Mouse (Mus musculus) hindbrain, embryonic 13.5 days (tissue): ENCODE results near the gene Uhmk1. TPM values are rescaled to one million over a fixed set of nuclear protein-coding genes. Genes with fewer than 3 reads are reported as not detected.
A peak's percentile ranks its signal among the peaks of the same experiment; 100 is the strongest.
"Not testable (repeated sequence)": the region's sequence is repeated elsewhere in the genome, so short reads cannot be mapped to it uniquely, and the experiment has no call there.

ENCODE experiments used
- ATAC-seq: fragments of 200-750 bp; cut with Nextera tagmentation; 2 replicates; pipeline ENCODE4 v1.8.0; 2017; ENCODE audit warnings: moderate TSS enrichment; ENCODE audit not compliant: low FRiP score
- H3K27ac ChIP-seq: fragments of 300-500 bp; sonication (generic); 2 replicates; pipeline ENCODE4 v1.5.1; 2015; ENCODE audit warnings: inconsistent platforms, mild to moderate bottlenecking, moderate library complexity
- H3K27me3 ChIP-seq: fragments of 300-500 bp; sonication (generic); 2 replicates; pipeline ENCODE4 v1.6.1; 2015; ENCODE audit warnings: mild to moderate bottlenecking, inconsistent platforms
- H3K36me3 ChIP-seq: fragments of 300-500 bp; sonication (generic); 2 replicates; pipeline ENCODE4 v1.6.1; 2015; ENCODE audit warnings: mild to moderate bottlenecking, inconsistent platforms
- H3K4me1 ChIP-seq: fragments of 300-500 bp; sonication (generic); replicated peaks from 2 replicates; pipeline ENCODE4 v1.6.1; 2015; ENCODE audit warnings: inconsistent platforms
- H3K4me2 ChIP-seq: fragments of 300-500 bp; sonication (generic); 2 replicates; pipeline ENCODE4 v1.6.1; 2015; ENCODE audit warnings: inconsistent platforms, mild to moderate bottlenecking, moderate library complexity
- H3K4me3 ChIP-seq: fragments of 300-500 bp; sonication (generic); 2 replicates; pipeline ENCODE4 v1.5.1; 2015; ENCODE audit warnings: mild to moderate bottlenecking, inconsistent platforms
- H3K9ac ChIP-seq: fragments of 300-500 bp; sonication (generic); 2 replicates; pipeline ENCODE4 v1.6.1; 2015; ENCODE audit warnings: mild to moderate bottlenecking, inconsistent platforms
- H3K9me3 ChIP-seq: fragments of 300-500 bp; sonication (generic); 2 replicates; pipeline ENCODE4 v1.6.1; 2016; ENCODE audit warnings: inconsistent platforms
- WGBS: fragments of 180-500 bp; shearing (Covaris S2); methylation state at CpG from one replicate; pipeline ENCODE4 v1.1.7; 2015; 5-methylcytosine and 5-hydroxymethylcytosine counted together
- polyA plus RNA-seq: library from polyadenylated mRNA; unstranded; fragments of >200 nt; fragmentation: Nextera tagmentation; extraction: Ambion mirVana; gene quantifications from 2 replicates; pipeline ENCODE4 v1.2.1, GENCODE M21; 2015

Gene Uhmk1
- polyA plus RNA-seq = 8.4 and 8.7 TPM in 2 replicates

DNA sequence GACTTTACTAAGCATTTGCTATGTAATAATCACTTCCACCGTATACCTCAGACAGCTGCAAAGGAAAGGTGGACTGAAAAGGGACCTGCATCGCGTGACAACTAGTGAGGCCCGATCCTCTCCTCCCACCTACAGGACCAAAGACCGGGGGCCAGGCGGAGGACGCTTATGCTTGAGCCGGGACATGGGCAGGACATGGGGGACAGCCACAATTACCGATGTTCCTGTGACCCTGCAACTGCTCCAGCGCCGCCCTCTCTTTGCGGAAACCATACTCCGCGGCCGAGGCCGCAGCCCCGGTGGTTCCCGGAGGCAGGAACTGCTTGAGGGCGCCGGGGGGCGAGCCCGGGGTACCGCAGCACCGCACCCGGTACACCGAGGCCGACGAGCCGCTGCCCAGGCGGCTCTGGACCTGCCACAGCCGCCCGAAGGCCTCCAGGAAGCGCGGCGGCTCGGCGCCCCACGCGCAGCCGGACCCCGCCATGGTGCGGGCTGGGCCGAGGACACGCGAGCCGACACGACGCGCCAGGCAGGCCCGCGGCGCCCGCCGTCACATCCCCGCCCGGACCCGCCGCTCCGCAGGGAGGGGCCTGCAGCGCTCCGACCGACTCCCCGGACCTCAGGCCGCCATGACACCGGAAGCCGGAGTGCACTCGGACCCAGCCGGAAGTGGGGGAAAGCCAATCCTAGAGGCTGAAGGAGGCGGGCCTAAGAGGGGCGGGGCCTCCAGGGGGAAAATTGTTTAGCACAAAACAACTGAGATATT lies at the start of gene Uhmk1:
Gene Uhmk1 (minus strand): TSS at position 641 of the 766 bp plus-strand sequence.
- ATAC-seq = peak; percentile 100
- Histone ChIP-seq H3K27me3 (peaks cover 13% of the 10 kb centered on the region), H3K36me3 (peaks cover 19% of the 10 kb centered on the region), H3K9me3 (no peaks in the 10 kb centered on the region), H3K9ac (peak within 1 kb of the TSS; percentile 94), H3K4me2 (peak within 1 kb of the TSS; percentile 82), H3K27ac (peak within 1 kb of the TSS; percentile 83), H3K4me3 (peak within 1 kb of the TSS; percentile 95), H3K4me1 (peaks cover 10% of the 10 kb centered on the region)
- WGBS = under 1% methylated on average over 69 of the region's 70 CpGs

DNA sequence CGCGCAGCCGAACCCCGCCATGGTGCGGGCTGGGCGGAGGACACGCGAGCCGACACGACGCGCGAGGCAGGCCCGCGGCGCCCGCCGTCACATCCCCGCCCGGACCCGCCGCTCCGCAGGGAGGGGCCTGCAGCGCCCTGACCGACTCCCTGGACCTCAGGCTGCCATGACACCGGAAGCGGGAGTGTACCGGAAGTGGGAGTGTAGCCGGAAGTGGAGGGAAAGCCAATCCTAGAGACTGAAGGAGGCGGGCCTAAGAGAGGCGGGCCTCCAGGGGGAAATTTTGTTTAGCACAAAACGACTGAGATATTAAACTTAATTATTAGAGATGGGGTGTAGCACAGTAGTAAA lies 40.3 kb upstream of the Uhmk1 start:
- H3K4me3 ChIP-seq = peak overlapping the region; percentile 75
- peak; percentile 100 for ATAC-seq
- peaks cover 6% of the 10 kb centered on the region for H3K4me1 ChIP-seq
- H3K4me2 ChIP-seq = peak overlapping the region; percentile 88
- 6% methylated on average over 32 of the region's 32 CpGs for WGBS
- no peaks in the 10 kb centered on the region for H3K9me3 ChIP-seq
- H3K36me3 ChIP-seq = no peaks in the 10 kb centered on the region
- H3K27ac ChIP-seq = peak overlapping the region; percentile 73
- peak overlapping the region; percentile 91 for H3K9ac ChIP-seq
- 0 out of 2 replicates have a peak, but pooled peaks cover 4% of the 10 kb centered on the region for H3K27me3 ChIP-seq

- peak; percentile 94 for ATAC-seq
- Histone ChIP-seq H3K27me3 (peaks cover 9% of the 10 kb centered on the region; the same call in 1 of the 2 replicates), H3K9ac (peak overlapping the region; percentile 91), H3K36me3 (no peaks in the 10 kb centered on the region), H3K27ac (peak overlapping the region; percentile 73), H3K4me1 (peaks cover 6% of the 10 kb centered on the region), H3K9me3 (no peaks in the 10 kb centered on the region), H3K4me2 (peak overlapping the region; percentile 88), H3K4me3 (peak overlapping the region; percentile 75)
- WGBS = 24% methylated on average over 30 of the region's 30 CpGs
Measured at GRCm38 (mm10) chr1:170254893-170255559, 39.8 kb upstream of the Uhmk1 start.

GRCm38 (mm10) chr1:170245016-170245415 lies 29.8 kb upstream of the Uhmk1 start:
- Histone ChIP-seq H3K36me3 (no peaks in the 10 kb centered on the region), H3K27me3 (peaks cover 16% of the 10 kb centered on the region), H3K9ac (no peak overlapping the region), H3K4me3 (no peak overlapping the region), H3K9me3 (no peaks in the 10 kb centered on the region), H3K4me1 (no peaks in the 10 kb centered on the region), H3K27ac (no peak overlapping the region), H3K4me2 (no peak overlapping the region)
- no peak for ATAC-seq
- WGBS = 94% methylated on average over 3 of the region's 3 CpGs

- not testable (repeated sequence) for ATAC-seq, H3K27me3 ChIP-seq, H3K9me3 ChIP-seq, H3K4me2 ChIP-seq, H3K9ac ChIP-seq, H3K4me3 ChIP-seq, H3K36me3 ChIP-seq, H3K27ac ChIP-seq, H3K4me1 ChIP-seq
- 83% methylated on average over 6 of the region's 6 CpGs for WGBS
Measured at GRCm38 (mm10) chr1:170232688-170233087, 17.5 kb upstream of the Uhmk1 start, which contains the start of gene Sh2d1b2. TSS of gene Sh2d1b2 (plus strand) at chr1:170232749.

DNA sequence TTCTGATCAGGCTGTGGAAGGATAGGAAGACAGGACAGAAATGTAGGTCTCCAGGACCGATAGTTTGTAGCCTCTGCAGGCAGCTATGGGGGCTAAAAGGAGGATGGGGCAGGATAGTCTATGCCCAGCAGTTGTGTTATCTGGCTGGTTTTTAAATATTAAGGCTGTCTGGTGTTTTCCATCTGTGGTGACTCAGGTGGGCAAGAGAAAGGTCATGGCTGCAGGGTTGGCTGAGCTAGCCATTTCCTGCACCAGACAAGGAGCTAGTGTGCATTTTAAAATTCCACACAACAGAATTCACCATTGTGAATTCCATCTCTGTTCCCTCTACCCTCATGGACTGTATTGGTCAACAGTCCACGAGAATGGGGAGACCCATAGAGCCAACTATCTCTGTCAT lies 8.1 kb upstream of the Uhmk1 start:
- H3K9me3 ChIP-seq = no peaks in the 10 kb centered on the region
- no peak overlapping the region for H3K9ac ChIP-seq
- no peaks in the 10 kb centered on the region for H3K36me3 ChIP-seq
- H3K27ac ChIP-seq = no peak overlapping the region
- peaks cover 4% of the 10 kb centered on the region; the same call in 1 of the 2 replicates for H3K27me3 ChIP-seq
- H3K4me1 ChIP-seq = no peaks in the 10 kb centered on the region
- WGBS = 79% methylated on average over 2 of the region's 2 CpGs
- no peak overlapping the region for H3K4me3 ChIP-seq
- ATAC-seq = no peak
- no peak overlapping the region for H3K4me2 ChIP-seq

DNA sequence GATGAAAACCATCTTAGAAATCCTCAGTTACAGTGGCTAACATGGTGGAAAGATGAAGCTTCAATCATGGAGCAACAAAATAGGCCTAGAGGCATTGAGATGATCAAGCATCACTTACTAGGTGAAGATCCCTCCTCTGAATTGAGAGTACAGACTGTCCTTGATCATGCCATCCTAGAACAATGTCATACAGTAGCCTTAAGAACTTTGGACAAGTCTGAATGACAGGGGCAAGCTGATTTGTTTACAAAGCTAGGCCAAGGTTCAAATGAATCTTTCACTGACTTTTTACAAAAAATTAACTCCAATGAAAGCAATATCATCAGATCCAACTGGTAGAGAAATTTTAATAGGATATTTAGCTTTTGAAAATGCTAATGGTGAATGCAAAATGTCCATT lies 5.2 kb upstream of the Uhmk1 start:
- Histone ChIP-seq H3K9me3 (no peaks in the 10 kb centered on the region), H3K4me3 (no peak overlapping the region), H3K9ac (no peak overlapping the region), H3K27me3 (peaks cover 17% of the 10 kb centered on the region), H3K27ac (no peak overlapping the region), H3K4me2 (no peak overlapping the region), H3K4me1 (no peaks in the 10 kb centered on the region), H3K36me3 (no peaks in the 10 kb centered on the region)
- no peak for ATAC-seq

GRCm38 (mm10) chr1:170218091-170218884 lies 3.1 kb upstream of the Uhmk1 start:
- H3K4me2 ChIP-seq = no peak overlapping the region
- no peak overlapping the region for H3K27ac ChIP-seq
- peaks cover 17% of the 10 kb centered on the region for H3K27me3 ChIP-seq
- 85% methylated on average over 6 of the region's 6 CpGs for WGBS
- H3K9ac ChIP-seq = no peak overlapping the region
- no peak for ATAC-seq
- peaks cover 8% of the 10 kb centered on the region for H3K4me1 ChIP-seq
- no peaks in the 10 kb centered on the region for H3K36me3 ChIP-seq
- H3K4me3 ChIP-seq = no peak overlapping the region
- H3K9me3 ChIP-seq = no peaks in the 10 kb centered on the region

- Histone ChIP-seq H3K4me2 (peak overlapping the region; percentile 82), H3K9ac (no peak overlapping the region; the same call in 1 of the 2 replicates), H3K9me3 (no peaks in the 10 kb centered on the region), H3K36me3 (peaks cover 15% of the 10 kb centered on the region), H3K27ac (no peak overlapping the region), H3K4me3 (peak overlapping the region; percentile 95), H3K4me1 (peaks cover 10% of the 10 kb centered on the region), H3K27me3 (peaks cover 13% of the 10 kb centered on the region)
- 74% methylated on average over 3 of the region's 3 CpGs for WGBS
- ATAC-seq = peak; percentile 29; the same call in 1 of the 2 replicates
Measured at GRCm38 (mm10) chr1:170215590-170215989, 393 bp upstream of the Uhmk1 start.

GRCm38 (mm10) chr1:170214383-170214756 lies 827 bp downstream of the Uhmk1 start:
- ATAC-seq = no peak
- Histone ChIP-seq H3K4me2 (peak overlapping the region; percentile 82), H3K36me3 (peaks cover 21% of the 10 kb centered on the region), H3K9me3 (no peaks in the 10 kb centered on the region), H3K4me1 (peaks cover 10% of the 10 kb centered on the region), H3K4me3 (peak overlapping the region; percentile 95), H3K27ac (no peak overlapping the region), H3K27me3 (peaks cover 13% of the 10 kb centered on the region), H3K9ac (peak overlapping the region; percentile 94)
- WGBS = 47% methylated on average over 7 of the region's 7 CpGs

DNA sequence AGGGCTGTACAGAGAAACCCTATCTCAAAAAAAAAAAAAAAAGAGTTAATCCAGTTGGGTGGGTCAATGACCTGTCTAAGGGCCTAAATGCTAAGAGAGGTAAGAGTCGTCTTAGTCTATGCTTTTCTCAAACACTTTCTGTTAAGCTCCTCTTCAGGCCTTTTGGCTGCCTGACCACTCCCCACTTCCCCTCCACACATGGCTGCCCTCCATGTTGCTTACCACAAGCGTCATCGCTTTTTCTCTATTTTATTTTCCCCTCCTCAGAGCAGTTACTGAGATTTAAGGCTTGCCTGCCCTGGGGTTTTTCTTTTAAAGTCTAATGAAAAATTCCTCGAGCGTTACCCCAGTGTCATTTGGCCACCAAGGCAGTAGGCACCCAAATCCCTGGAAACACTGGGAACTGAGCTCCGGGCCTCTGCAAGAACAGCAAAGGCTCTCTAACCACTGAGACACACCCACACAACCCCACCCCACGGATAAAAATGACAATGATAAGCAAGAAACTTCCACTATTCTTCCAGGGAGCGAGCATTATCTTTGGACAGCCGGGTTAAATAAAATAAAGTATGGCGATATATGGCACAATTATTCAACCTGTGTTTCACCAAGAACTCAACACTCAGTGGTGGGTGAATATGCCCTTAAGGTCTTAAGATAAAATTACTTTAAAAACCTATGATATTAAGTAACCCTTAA lies 1.9 kb downstream of the Uhmk1 start:
- 0 out of 2 replicates have a peak overlapping the region, but pooled peaks have one; percentile 10 for H3K4me2 ChIP-seq
- peaks cover 13% of the 10 kb centered on the region for H3K27me3 ChIP-seq
- ATAC-seq = no peak
- H3K9ac ChIP-seq = no peak overlapping the region
- no peaks in the 10 kb centered on the region for H3K9me3 ChIP-seq
- H3K36me3 ChIP-seq = peaks cover 32% of the 10 kb centered on the region
- H3K27ac ChIP-seq = no peak overlapping the region
- 92% methylated on average over 10 of the region's 10 CpGs for WGBS
- H3K4me1 ChIP-seq = peaks cover 10% of the 10 kb centered on the region
- no peak overlapping the region for H3K4me3 ChIP-seq
